ENCODE assay signal across 9 mouse cellular contexts in genomic region chr7:73583400-73583799, GRCm38 (mm10). TPM values are rescaled to one million over a fixed set of nuclear protein-coding genes. Genes with fewer than 3 reads are reported as not detected.
DNase-seq lines count a peak whose midpoint lies in the region; ATAC-seq and TF ChIP-seq lines count a peak whose summit lies in the region.
"Had no signal": no experiment of that assay in that cellular context is flagged by ENCODE, and none has a peak within 500 bp of the region (broad histone marks: within the 10 kb centered on the region; RNA-seq: fewer than 3 reads in every experiment).

No protein-coding gene starts in this region.

- TF ChIP-seq EP300 in heart, postnatal 0 days (IDR thresholded peaks at IDR 0.05; ENCODE audit: low read depth), result no peak

- no peaks in the 10 kb centered on the region for H3K9me3 ChIP-seq in heart, postnatal 0 days (replicated peaks; ENCODE audit: control insufficient read depth, low read length)
- no peaks in the 10 kb centered on the region for H3K9me3 ChIP-seq in stomach, embryonic 16.5 days (replicated peaks; ENCODE audit: control insufficient read depth, low read length)

- no peaks in the 10 kb centered on the region for H3K27me3 ChIP-seq in heart, postnatal 0 days (ENCODE audit: control insufficient read depth, insufficient read depth, low read length)
- H3K27me3 ChIP-seq in spleen, adult 2 months (ENCODE audit: control insufficient read depth, insufficient read depth, low read length), result no peaks in the 10 kb centered on the region
- no peaks in the 10 kb centered on the region for H3K27me3 ChIP-seq in stomach, embryonic 16.5 days (ENCODE audit: control insufficient read depth, insufficient read depth, low read length)

- no peaks in the 10 kb centered on the region for H3K36me3 ChIP-seq in heart, postnatal 0 days (replicated peaks; ENCODE audit: control insufficient read depth, insufficient read depth, low read length)
- H3K36me3 ChIP-seq in spleen, adult 2 months (ENCODE audit: control insufficient read depth, insufficient read depth, low read length), result no peaks in the 10 kb centered on the region
- H3K36me3 ChIP-seq in stomach, embryonic 16.5 days (ENCODE audit: control insufficient read depth, insufficient read depth, low read length), result no peaks in the 10 kb centered on the region

- no peak overlapping the region for H3K9ac ChIP-seq in heart, postnatal 0 days (replicated peaks; ENCODE audit: low read depth, low read length)
- no peak overlapping the region for H3K9ac ChIP-seq in stomach, embryonic 16.5 days (ENCODE audit: low read length)

- TF ChIP-seq CTCF in heart, postnatal 0 days (IDR thresholded peaks at IDR 0.05; ENCODE audit: low read depth), result no peak
- no peak for TF ChIP-seq CTCF in spleen, adult 2 months (IDR thresholded peaks at IDR 0.05; ENCODE audit: extremely low read depth, insufficient read depth, insufficient read length, insufficient replicate concordance)

- no peak overlapping the region for H3K4me3 ChIP-seq in heart, postnatal 0 days (ENCODE audit: low read depth, low read length)
- no peak overlapping the region for H3K4me3 ChIP-seq in spleen, adult 2 months (ENCODE audit: extremely low read depth, insufficient read depth, insufficient read length)
- H3K4me3 ChIP-seq in stomach, embryonic 16.5 days (replicated peaks; ENCODE audit: low read length), result no peak overlapping the region

- intact Hi-C loops in heart, postnatal 25 days (cut with DNase I), result loop anchor here (5.0 kb wide), 1 partner anchor 34 kb away; no protein-coding TSS in a partner anchor

- no peak overlapping the region; the same call in 1 of the 2 replicates for H3K4me2 ChIP-seq in heart, postnatal 0 days (ENCODE audit: low read depth, low read length)
- no peak overlapping the region for H3K4me2 ChIP-seq in stomach, embryonic 16.5 days (ENCODE audit: low read depth, low read length)

- TF ChIP-seq POLR2A in spleen, adult 2 months (IDR thresholded peaks at IDR 0.05; ENCODE audit: low read depth, low read length), result no peak

- no peak for ATAC-seq in heart, postnatal 0 days (ENCODE audit: insufficient read depth, low read depth)
- peak; percentile 15 for ATAC-seq in inflammation-experienced regulatory T-cells, adult 6 months
- ATAC-seq in stomach, embryonic 16.5 days (ENCODE audit: insufficient read depth, low FRiP score), result no peak

- H3K27ac ChIP-seq in heart, postnatal 0 days (ENCODE audit: low read depth), result peak overlapping the region; percentile 98
- peak overlapping the region; percentile 82 for H3K27ac ChIP-seq in spleen, adult 2 months (ENCODE audit: insufficient read depth, low read length)
- H3K27ac ChIP-seq in stomach, embryonic 16.5 days (ENCODE audit: low read length), result peak overlapping the region; percentile 99

- 72% methylated on average over 7 of the region's 7 CpGs for WGBS in heart, postnatal 0 days
- WGBS in spleen, adult 2 months, result 70% methylated on average over 7 of the region's 7 CpGs
- 65% methylated on average over 7 of the region's 7 CpGs for WGBS in stomach, embryonic 16.5 days

- DNase-seq in heart, postnatal 0 days (ENCODE audit: low spot score), result no peak
- DNase-seq in heart, postnatal 25 days (ENCODE audit: low spot score), result no peak
- DNase-seq in spleen, adult 2 months (ENCODE audit: low read depth in 1 of 2, low spot score in 2 of 2), result no peak
- no peak for DNase-seq in spleen, postnatal 4 days (ENCODE audit: low spot score in 2 of 2)
- DNase-seq in cerebellum, postnatal 4 days (ENCODE audit: low spot score in 2 of 2), result no peak
- DNase-seq in right cerebral cortex, postnatal 4 days, result no peak
- DNase-seq: cerebellum, adult 11-12 months had no signal

- peaks cover 41% of the 10 kb centered on the region for H3K4me1 ChIP-seq in heart, postnatal 0 days (ENCODE audit: control insufficient read depth, insufficient read depth)
- H3K4me1 ChIP-seq in spleen, adult 2 months (ENCODE audit: control insufficient read depth, insufficient read depth, insufficient read length), result peaks cover 25% of the 10 kb centered on the region
- peaks cover 37% of the 10 kb centered on the region for H3K4me1 ChIP-seq in stomach, embryonic 16.5 days (ENCODE audit: control insufficient read depth, insufficient read depth, low read length)

RNA-seq across cellular contexts. Expression of gene Chd2, which starts 41.8 kb away (rescaled TPM):
- 43.0 and 65.5 TPM in 2 replicates for total RNA-seq in heart, postnatal 0 days (2014; rRNA removed; ENCODE audit: low replicate concordance)
- polyA plus RNA-seq in heart, postnatal 0 days (2015; fragmentation: Nextera tagmentation; extraction: Ambion mirVana), result 31.1 and 32.2 TPM in 2 replicates
- total RNA-seq in heart, postnatal 25 days (2021), result 10 to 100 TPM; 40.4 to 41.2 TPM
- 48.6 and 52.5 TPM in 2 replicates for polyA plus RNA-seq in spleen, adult 2 months (2012; rRNA removed)
- polyA plus RNA-seq in inflammation-experienced regulatory T-cells, adult 6 months (2017; shearing (Covaris generic)), result 100 to 1,000 TPM; 120 to 258 (median 210) TPM
- polyA plus RNA-seq in stomach, embryonic 16.5 days (2015; fragmentation: Nextera tagmentation; extraction: Ambion mirVana), result 35.8 and 44.5 TPM in 2 replicates
